Mouse (Mus musculus) T-helper 17 cell (primary cell): ENCODE results near the gene Imp3.

ENCODE experiments used
- in situ Hi-C, 2 experiments: fragments of 300-600 bp; cut with MboI, MseI; formaldehyde crosslinking; loops; 1 replicate in 1 of 2; 2 replicates in 1 of 2; pipeline ENCODE4 v1.15.1; 2025; ENCODE audit warnings: high pct_unique_total_duplicates in 2 of 2

Gene Imp3

DNA sequence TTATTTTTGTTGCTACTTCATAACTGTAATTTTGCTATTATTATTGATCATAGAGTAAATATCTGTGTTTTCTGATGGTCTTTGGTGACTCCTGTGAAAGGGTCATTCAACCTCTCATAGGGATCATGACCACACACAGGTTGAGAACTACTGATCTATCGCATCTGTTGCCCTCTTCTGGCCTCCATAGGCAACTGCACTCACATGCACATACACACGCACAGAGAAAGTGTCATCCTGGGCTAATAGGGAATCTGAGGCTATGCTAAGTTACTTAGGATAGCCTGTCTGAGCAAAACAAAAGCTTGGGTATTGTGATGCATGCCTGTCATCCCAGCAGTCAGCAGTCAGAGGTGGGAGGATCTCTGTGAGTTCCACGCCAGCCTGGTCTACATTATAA is 24.3 kb downstream of the Imp3 start:
- in situ Hi-C loops = no loop called here

GRCm38 (mm10) chr9:56970158-56970557 is 32.9 kb downstream of the Imp3 start:
- in situ Hi-C loops = loop anchor here in 1 of 2 experiments (10.0 kb wide), 1 partner anchor 405 kb away; no protein-coding TSS in a partner anchor

GRCm38 (mm10) chr9:56973960-56974524 is 36.8 kb downstream of the Imp3 start:
- in situ Hi-C loops = loop anchor here in 1 of 2 experiments (10.0 kb wide), 1 partner anchor 401 kb away; no protein-coding TSS in a partner anchor

- in situ Hi-C loops = loop anchor here in 1 of 2 experiments (10.0 kb wide), 1 partner anchor 400 kb away; no protein-coding TSS in a partner anchor
Observed at GRCm38 (mm10) chr9:56975199-56975598, 37.9 kb downstream of the Imp3 start.

GRCm38 (mm10) chr9:56980186-56980585 is 42.9 kb downstream of the Imp3 start:
- in situ Hi-C loops = no loop called here

DNA sequence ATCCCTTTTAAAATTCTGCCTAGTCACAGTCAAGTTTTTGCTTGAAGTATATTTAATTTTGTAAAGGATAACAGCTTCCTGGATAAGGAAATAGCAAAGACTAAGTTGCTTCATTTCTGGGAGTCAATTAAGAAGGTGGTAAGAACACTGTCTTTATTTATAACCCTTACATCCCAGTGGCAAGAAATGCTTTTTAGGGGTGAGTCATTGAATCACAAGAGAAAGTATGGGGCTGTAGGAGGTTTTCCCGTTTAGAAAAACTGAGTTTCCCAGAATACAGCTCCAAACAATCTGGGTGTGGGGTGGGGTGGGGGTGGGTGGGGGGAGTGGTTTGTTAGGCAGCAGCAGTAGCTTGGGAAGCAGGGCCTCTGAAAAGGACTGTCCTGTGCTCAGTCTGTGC is 44.2 kb downstream of the Imp3 start:
- in situ Hi-C loops = no loop called here
